Mouse (Mus musculus) retina, adult 2 months (tissue): ENCODE measurements around the gene Csta1.

ENCODE experiments used
- DNase-seq: peaks from one replicate; pipeline ENCODE4 v3.0.0-alpha.2; 2012; ENCODE audit warnings: low read depth, low spot score

Gene Csta1

DNA sequence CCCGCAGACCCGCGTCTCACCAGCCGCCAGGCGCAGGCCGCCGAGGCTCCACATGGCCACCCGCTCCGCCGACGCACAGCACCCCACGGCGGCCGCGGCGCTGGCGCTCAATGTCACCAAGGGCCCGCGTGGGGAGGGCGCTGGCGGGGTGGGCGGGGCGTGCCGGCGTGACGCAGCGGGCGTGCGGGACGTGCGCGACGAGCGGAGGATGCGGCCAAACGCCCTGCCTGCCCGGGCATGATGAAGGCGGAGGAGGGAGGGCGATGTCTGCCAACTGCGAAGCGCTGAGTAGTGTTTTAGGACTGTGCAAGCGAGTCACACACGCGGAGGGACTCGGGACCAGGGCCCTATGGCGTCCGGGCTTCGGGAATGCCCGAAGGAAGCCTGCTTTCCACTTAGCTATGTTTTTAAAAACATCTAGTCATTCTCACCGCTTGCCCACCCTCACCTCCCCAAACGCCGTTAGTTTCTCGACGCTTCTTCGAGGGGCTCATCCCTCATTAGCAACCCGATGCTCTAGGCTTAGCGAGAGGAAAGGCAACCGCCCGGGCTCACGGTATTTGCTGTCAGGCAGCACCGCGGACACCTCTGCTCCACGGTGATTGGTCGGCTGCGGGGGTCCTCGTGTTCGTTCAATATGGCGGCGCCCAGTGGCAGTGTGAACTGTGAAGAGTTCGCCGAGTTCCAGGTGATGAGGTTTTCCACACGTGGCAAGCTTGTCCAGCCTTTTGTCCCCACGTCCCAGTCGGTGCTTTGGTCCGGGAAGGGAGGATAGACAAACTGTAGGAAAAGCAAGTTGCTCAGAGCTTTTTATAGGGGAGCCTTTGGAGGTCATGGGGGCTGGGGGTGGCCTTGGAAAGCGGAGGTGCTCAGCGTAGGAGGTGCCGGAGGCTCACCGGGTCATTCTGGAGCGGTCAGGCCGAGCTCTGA lies 59.3 kb downstream of the Csta1 start, which contains the start of the genes Fam162a and Ccdc58:
Gene Fam162a, minus strand, starts transcription at position 145 of the 930 bp plus-strand sequence.
Gene Ccdc58, plus strand, starts transcription at position 236 of the 930 bp plus-strand sequence.
- DNase-seq = peak; percentile 85

DNA sequence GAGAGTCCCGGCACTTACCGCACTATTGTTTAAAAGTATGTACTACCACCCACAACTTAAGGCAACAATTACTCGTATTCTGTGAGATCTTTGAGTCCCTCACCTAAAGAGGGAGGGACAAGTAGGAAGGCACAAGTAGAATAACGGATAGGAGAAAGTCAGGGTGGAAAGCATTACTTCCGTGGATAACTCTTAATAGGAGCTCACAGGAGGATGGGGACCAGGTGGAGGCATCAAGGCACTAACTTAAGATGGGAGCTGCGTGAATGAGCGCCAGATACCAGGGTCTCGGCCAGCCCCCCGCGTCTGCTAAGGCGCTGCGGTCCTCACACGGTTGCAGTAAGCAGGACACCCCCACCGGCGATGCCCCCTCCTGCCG lies 60.0 kb downstream of the Csta1 start:
- DNase-seq = no peak
